Mouse (Mus musculus): ENCODE measurements at regions not wholly inside any gene's neighbourhood (a gene's known extent, or its start where the extent isn't known, plus 50 kb on each side); places are given as distances from the start of the nearest gene placed in this dataset.

DNA sequence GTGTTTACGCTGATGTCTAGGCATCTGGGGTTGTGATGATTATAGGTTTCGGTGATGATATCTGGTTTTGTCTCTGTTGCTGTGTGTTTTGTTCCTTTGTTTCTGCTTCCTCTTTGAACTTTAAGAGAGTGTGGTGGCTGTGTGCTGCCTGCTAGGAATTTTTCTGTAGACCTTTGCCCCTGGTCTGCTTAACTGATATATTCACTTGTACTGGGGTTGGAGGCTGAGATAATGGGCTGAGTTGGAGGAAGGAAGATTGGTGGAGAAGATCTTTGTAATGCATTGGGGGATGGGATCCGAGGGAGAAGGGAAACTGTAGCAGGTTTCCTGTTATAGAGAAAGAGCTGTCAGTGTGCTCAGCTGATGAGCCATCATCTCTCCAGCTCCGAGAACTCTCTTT is 55.8 kb downstream of the Mid1ip1 start:
- no peak for DNase-seq (ENCODE audit: low spot score)

DNA sequence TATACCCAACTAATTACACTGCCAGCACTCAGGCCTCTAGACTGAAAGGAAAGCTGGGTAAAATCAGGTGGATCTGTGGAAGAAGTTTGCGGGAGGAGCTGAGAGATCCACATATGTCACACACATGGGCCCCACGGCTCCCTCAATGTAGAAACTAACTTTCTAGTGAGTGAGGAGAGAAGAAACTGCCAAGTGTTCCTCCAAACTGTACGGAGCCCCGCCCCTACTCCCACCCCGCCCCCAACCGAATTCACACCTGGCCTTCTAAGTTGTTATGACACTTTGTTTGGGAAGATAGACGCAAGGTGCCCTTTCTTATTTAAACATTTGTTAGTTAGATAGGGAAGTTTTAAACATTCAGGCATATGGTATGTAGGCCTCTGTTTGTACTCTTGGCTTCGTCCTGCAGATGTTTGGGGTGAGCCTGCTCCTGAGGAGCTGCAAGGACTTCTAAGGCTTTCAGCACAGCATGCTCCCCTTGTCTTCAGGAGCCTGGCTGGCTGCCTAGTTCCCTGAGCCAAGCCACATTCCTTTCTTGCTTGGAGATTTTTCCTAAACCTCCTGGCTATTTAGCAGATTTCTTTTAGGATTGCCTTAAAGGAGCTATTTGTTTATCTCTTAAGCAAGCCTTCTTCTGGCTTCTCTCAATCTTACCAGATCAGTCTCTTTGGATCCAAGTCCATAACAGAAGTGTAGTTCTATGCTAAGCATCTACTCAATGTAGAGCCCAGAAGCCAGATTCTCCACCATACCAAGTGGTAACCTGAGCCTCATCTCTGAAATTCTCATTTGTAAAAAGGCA is 61.1 kb downstream of the Mid1ip1 start:
- DNase-seq (ENCODE audit: low spot score): peak; percentile 12

DNA sequence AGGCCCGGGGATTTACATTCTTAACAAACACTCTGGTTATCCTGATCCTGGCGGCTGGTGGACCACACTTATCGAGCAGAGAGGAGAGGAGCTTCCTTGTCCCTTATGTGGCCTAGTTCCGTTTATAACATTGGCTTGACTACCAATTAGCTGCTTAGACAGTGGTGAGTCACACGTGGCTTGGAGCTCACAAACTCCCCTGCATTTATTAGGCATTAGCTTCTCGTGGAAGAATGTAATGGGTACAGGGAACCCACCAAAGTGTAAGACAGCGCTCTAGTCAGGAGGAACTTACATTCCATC is 61.7 kb downstream of the Mid1ip1 start:
- DNase-seq (ENCODE audit: low spot score): no peak

DNA sequence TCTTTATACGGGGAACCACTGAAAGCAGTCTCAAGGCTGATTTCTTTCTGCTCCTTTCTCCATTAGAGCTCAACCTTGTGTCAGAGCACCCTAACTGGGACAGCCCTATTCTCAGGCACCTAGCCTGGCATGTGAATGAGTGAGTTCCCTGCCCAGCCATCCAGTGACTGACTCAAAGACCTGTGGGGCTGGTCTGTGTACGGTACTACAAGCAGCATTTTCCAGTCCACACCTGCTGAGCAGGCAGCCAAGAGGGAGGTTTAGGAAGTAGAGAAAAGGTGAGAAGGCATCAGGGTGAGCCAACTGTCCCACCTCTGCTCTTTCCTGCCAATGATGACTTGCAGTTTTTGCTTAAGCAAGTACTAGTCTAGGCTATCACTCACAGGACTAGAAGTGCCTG is 63.2 kb downstream of the Mid1ip1 start:
- no peak for DNase-seq (ENCODE audit: low spot score)

DNA sequence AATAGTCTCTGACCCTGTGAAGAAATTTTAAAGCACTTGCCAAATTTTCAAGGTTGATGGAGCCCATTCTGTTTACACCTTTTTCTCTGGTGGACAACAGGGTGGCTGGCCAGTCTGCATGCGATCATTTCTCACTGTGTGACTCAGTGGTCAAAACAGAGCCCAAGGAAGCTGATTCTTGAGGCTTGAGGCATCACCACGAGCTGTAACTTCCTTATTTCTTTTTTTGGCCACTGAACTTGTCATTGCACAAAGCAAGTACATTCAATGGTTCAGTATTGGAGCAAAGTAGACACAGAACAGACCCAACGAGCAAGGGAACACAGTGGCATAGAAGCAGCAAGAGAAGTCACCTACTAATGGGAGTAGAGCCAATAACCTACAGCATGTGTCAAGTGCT is 71.5 kb downstream of the Mid1ip1 start:
- DNase-seq (ENCODE audit: low spot score): no peak

DNA sequence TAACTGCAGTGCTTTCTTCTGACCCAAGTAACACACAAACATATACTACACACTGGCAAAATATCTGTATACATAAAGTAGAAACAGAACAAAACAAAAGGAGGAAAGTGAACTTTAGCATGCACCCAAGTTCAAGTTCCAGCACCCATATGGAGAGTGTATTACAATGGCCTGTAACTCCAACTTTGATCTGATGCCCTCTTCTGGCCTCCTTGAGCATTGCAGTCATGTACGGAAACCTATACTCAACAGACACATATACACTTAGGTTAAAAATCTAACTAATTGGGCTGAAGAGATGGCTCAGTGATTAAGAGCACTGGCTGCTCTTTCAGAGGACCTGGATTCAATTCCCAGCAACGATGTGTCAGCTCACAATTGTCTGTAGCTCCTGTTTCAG is 72.2 kb downstream of the Mid1ip1 start:
- no peak for DNase-seq (ENCODE audit: low spot score)

DNA sequence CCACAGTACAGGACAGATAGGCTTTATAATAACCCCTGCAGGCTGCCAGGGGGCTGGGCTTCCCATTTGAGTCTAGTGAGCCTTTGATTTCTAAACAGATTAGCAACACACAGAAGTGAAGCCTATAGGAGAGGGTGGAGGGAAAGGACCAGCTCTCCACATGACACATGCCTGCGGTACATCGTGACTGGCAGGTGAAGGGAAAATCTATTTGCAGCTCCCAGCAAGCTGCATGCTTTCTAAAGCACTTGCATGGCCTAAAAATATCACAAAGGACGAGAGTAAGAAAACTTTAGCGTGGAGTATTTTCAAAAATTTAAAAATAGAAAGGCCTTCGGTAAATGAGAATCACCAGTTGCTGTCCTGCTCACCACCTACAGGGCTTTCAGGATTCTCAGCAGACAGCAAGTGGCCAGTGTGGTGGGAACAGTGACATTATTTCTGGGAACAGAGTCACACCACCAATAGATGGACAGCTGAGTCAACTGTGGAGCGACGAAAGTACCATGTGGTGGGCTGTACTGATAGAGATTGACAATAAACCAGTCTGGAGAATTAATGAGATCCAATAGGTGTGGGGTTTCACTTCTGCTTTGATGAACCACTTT is 105.6 kb downstream of the Mid1ip1 start:
- DNase-seq (ENCODE audit: low spot score): peak; percentile 2

DNA sequence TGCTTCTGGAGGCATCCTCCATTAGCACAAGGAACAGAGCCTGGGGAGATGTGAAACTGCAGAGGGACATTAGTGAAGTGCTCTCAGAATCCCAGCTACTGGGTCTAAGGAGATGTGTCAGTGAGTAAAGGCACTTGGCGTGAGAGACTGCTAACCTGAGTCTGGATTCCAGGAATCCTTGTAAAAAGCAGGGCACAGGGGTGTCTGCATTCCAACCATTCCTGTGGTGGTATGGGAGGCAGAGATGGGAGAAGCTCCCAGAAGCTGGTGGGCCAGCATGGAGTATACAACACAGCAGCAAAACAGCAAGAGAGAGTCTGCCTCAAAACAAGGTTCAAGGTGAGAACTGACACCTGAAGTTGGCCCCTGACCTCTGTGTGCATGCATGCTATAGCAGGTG is 118.9 kb downstream of the Mid1ip1 start:
- DNase-seq (ENCODE audit: low spot score): no peak

DNA sequence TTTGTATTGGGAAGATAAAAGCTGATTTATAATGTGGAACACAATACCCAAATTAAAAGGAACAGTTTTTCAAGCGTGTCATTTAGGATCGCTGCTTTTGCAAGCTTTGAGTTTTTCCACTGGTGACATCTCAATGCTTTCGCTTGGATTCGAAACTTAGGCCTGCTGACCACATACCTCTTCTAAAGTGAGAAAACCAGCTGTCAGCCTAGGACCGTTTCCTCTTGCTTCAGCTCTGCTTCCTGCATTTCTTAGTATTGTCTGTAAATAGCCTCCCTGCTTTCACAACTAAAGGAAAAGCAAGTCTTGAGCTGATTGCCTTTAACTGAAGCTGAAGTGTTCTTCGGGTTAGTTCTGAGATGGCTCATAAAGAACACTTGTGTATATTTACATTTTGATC is 142.3 kb downstream of the Mid1ip1 start:
- peak; percentile 12 for DNase-seq (ENCODE audit: low spot score)

DNA sequence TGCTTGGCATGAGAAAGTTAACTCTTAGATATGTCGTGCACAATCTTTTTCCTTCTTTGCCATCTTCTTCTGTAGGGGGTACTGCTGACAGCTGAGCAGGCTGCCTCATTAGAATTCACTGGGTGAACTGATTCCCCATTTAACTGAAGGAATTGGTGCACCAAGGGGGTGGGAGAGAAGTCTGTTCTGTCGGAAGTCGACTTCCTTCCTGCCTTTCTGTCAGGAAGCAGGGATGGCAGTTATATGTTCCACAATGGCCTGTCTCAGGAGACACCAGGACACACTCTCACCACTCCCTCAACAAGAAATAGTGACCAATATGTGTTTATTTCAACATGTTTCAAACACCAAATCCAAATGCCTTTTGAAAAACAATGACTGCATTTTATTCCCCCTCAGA is 142.9 kb downstream of the Mid1ip1 start:
- no peak for DNase-seq (ENCODE audit: low spot score)

DNA sequence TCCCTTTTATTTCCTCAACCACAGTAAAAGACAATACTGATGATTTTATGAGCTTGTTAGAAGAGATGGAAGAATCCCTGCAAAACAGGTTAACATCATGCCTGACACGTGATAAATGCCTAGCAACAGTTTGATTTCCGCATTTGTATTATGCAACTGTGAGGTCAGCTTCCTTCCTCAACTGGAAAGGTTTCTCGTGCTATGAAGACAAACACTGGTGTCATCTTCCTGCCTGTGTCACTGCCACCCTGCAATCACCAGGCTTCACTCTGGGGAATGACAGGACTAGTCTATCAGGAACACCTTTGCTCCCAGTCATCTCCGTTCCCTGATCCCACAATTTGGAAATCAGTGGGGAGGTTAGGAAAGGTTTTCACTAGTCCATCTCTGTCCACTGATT is 156.8 kb downstream of the Mid1ip1 start:
- peak; percentile 5 for DNase-seq (ENCODE audit: low spot score)

DNA sequence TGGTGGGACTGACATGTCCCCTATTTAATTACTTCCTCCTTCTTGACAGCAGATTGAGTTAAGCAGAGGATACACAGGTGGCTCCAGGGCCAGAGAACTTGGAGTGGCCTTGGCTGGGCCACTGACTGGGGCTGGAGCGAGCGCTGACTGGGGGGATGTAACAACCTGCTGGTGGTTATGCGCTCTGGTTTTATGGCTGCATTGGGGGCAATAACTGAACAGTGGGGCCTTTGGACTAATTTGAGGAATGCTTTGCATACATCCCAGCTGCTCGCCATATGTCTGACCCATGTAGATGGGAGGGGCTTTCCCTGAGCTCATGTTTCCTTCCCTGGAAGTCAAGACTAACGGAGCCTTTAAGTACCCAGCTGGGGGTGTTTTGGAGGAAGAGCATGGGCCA is 163.0 kb downstream of the Mid1ip1 start:
- DNase-seq (ENCODE audit: low spot score): no peak

DNA sequence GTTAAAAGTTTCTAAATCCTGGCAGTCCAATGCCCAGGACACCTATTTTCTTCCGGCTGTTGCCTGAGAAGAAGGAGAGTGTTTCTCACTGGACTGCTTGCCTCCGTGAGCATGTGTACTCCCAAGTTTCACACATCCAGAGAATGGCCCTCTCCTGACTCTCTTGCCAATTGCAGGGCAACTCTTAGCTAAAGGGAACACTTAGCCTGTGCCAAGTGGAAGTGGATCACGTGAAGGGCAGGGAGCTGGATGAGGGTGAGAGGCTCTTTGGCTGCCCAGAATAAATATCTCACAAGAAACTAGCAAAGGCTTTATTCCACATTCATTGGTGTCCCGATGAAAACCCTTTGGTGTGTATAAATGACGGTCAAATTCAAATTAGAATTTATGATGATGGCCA is 164.1 kb downstream of the Mid1ip1 start:
- no peak for DNase-seq (ENCODE audit: low spot score)

DNA sequence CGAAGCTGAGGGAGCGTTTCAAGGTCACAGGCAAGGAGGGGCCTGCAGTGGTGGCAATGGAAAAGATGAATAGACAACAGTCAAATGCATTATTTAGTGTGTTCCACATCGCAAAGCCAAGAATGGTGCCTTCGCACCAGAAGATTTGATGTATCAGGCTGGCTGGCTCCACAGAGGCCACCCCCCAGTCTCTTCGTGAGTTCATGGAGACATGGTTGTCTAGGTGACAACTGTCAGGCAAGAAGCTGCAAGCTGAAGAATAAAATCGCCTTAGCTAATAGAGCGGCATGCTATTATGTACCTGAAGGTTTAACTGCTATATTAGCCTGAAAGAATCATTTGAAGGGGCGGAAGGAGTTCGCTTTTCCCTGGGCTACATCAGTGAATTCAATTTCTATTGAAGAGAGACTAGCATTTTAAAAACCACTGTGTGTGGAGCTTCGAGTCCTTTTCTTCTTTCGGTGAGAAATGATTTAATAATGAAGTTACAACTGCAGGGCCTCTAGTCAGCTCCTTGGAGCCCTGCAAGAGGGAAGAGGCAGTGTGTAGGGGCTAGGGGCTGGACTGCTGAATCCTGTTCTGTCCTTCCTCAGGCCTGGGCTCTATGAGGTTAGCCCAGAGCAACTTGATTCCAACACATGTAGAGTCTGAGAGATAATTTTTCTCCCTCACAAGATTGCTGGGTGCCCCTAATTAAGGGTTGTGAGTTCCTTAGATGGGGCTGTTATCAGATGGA is 169.1 kb downstream of the Mid1ip1 start:
- DNase-seq (ENCODE audit: low spot score): no peak

DNA sequence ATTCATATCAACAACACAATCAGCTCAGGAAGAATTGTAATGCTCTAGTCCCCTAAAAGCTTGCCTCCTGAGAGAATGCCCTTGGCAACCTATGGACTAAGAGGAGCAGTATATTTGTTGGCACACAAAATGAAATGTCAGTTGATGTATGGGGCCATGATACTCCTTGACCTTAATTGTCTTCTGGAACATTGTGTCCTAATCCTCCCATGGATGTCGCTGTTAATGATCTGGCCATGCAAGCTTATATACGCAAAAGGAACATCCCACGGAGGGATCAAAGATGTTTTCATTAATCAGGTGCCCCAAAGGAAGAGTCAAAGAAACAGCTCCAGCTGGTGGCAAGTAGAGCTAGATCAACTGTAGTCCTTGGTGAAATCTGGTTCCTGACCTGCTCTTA is 178.0 kb downstream of the Mid1ip1 start:
- DNase-seq (ENCODE audit: low spot score): no peak

DNA sequence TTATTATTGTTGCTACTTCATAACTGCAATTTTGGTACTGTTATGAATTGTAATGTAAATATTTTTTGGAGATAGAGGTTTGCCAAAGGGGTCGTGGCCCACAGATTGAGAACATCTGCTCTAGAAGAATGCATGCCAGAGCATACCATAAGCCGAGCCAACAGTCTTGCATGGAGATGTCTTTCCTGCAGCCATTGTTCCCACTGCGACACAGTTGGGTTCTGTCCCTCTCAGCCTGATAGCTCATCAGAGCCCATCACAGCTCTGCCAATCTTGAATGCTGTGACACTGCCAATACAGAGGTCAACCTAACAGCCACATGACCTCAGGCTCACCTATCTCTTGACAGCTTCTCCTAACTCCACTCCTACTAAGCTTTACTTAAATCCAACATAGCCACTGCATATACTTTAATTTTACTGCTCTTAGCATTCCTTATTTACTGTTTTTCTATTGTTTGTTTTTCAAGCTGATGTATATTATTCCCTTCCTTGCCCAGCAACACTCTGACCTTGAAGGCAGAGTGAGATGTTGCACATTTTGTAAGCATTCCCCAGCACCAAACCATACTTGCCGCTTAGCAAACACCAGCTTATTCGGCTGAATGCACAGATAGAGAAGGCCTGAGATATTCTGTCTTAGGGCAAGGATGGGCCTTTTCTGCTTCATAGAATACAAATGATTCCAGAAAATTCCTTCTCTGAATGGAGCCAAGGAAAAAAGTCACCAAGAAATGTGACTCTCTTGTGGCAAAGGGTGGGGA is 181.6 kb downstream of the Mid1ip1 start:
- DNase-seq (ENCODE audit: low spot score): no peak

DNA sequence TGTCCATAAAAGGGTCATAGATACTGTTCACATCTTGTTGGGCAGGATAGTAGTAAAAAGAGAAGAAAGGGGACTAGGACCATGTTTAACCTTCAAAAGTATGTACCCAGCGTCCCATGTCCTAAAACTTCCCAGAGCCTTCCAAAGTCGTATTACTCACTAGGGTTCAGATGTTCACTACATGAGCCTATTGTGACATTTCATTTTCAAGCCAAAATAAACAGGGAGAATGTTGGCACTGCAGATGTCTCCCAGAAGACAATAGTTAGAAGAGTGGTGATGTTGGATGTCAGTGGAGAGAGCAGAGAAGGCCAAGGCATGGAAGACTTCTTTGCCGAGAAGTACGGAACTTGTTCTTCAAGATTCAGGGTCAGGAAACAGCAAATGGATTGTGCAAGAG is 187.9 kb downstream of the Mid1ip1 start:
- DNase-seq (ENCODE audit: low spot score): no peak

DNA sequence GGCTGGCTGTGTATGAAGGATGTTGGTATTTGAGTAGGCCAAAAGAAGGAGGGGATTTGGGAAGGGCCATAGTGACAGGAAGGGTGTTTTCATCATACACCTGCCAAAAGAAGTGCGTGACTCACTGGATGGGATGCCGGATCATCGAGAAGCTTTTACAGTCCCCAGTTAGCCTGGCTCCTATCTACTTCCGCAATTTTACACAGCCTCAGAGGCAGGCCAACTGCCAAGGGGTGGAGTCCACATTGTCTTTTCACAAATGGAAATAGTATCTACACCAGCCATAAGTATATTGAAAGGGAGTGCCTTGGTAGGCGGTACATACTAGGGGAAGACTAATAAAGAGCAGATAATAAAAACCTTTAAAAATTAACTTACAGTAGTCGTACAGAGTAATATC is 189.3 kb downstream of the Mid1ip1 start:
- no peak for DNase-seq (ENCODE audit: low spot score)

DNA sequence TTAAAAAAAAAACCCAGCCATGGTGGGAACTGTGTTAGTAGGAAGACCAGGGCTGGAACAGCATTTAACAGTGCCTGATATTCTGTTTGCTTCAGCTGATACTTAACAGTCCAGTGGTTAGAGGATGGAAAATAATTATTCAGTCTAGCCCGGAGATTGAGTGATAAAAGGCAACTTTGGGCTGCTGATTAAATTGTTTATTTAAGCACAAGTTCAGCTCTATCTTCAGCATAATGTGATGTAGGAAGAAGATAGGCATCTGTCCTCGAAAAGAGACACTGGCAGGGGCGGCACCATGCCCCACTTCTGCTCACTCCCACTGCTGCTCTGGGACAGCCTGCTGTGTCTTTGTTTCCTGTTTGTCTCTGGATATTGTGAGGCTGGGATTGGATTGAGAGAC is 190.1 kb downstream of the Mid1ip1 start:
- DNase-seq (ENCODE audit: low spot score): no peak

DNA sequence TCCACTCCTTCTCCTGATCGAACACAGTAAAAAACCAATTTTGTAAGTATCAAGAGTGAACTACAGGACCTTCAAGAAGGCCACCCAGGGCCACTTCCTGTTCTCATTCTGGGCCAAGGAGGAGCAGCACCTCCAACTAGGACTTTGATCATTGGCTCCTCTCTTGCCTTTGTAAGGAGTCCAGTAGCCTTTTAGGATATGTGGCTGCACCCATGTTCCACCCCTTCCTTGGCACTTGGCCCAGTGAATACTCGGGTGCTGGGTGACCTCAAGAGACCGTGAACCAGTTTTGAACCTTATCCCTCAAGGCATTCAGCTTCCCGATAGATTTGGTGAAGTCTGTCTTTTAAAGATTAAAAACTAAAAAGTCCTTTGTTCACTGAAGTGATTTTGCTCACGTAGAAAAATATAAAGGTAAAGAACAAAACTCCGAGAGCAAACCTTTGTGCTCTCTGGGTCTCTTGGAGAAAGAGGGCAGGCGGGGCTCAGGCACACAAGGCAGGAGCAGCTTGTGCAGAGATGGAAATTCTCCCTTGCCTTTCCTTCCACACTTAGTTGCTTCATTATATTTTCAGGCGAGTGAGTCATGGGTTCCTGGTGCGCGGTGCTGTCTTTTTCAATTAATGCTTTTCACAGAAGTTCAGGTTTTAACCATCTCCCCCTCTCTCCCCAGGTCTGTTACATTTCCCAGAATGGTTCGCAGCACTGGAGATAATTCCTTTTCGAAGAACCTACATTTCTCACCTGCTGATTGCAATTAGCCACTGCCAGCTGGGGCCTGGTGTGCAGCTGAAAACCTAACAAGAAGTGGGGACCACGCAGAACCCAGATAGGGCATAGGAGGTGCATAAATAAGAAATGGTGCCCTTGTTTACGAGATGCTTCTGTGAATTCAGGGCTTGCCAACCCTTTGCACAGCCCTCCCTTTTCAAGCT is 196.6 kb downstream of the Mid1ip1 start:
- DNase-seq (ENCODE audit: low spot score): no peak

Measured in layer of hippocampus, adult 11-12 months (tissue).